Comparison of ENCODE assay signal across 9 mouse cellular contexts in genomic region chr7:34749753-34750152, GRCm38 (mm10).
DNase-seq lines count a peak whose midpoint lies in the region; ATAC-seq and TF ChIP-seq lines count a peak whose summit lies in the region.
"Had no signal": no experiment of that assay in that cellular context is flagged by ENCODE, and none has a peak within 500 bp of the region (broad histone marks: within the 10 kb centered on the region; RNA-seq: fewer than 3 reads in every experiment).

No protein-coding gene starts in this region.

- no peak overlapping the region for H3K4me3 ChIP-seq in forebrain, embryonic 10.5 days
- H3K4me3 ChIP-seq in forebrain, embryonic 15.5 days = no peak overlapping the region
- H3K4me3 ChIP-seq in midbrain, embryonic 11.5 days (ENCODE audit: low read depth, low read length) = no peak overlapping the region
- no peak overlapping the region for H3K4me3 ChIP-seq in midbrain, embryonic 15.5 days
- H3K4me3 ChIP-seq in kidney, adult 2 months (ENCODE audit: insufficient read depth, low read depth, low read length) = no peak overlapping the region
- H3K4me3 ChIP-seq in testis, adult 2 months (ENCODE audit: control insufficient read depth, low read depth, low read length) = no peak overlapping the region

- H3K9me3 ChIP-seq in forebrain, embryonic 10.5 days = peaks cover 3% of the 10 kb centered on the region; the same call in 1 of the 2 replicates
- no peaks in the 10 kb centered on the region for H3K9me3 ChIP-seq in forebrain, embryonic 15.5 days
- no peaks in the 10 kb centered on the region for H3K9me3 ChIP-seq in midbrain, embryonic 11.5 days (ENCODE audit: control insufficient read depth, low read length)
- no peaks in the 10 kb centered on the region for H3K9me3 ChIP-seq in midbrain, embryonic 15.5 days

- intact Hi-C loops in left cerebral cortex, postnatal 14 days (cut with DNase I) = no loop called here

- no peak for TF ChIP-seq POLR2A in kidney, adult 2 months (IDR thresholded peaks at IDR 0.05; ENCODE audit: low read depth, low read length)
- no peak for TF ChIP-seq POLR2A in testis, adult 2 months (IDR thresholded peaks at IDR 0.05; ENCODE audit: control insufficient read depth, low read depth, low read length)

- no peaks in the 10 kb centered on the region for H3K36me3 ChIP-seq in forebrain, embryonic 10.5 days (replicated peaks)
- no peaks in the 10 kb centered on the region for H3K36me3 ChIP-seq in forebrain, embryonic 15.5 days
- H3K36me3 ChIP-seq in midbrain, embryonic 11.5 days (ENCODE audit: control insufficient read depth, insufficient read depth, low read length) = no peaks in the 10 kb centered on the region
- no peaks in the 10 kb centered on the region for H3K36me3 ChIP-seq in midbrain, embryonic 15.5 days (replicated peaks)
- H3K36me3 ChIP-seq in kidney, adult 2 months (ENCODE audit: control insufficient read depth, insufficient read depth, low read length) = no peaks in the 10 kb centered on the region
- no peaks in the 10 kb centered on the region for H3K36me3 ChIP-seq in testis, adult 2 months (ENCODE audit: control insufficient read depth, insufficient read depth, low read length)

- DNase-seq in forebrain, embryonic 10.5 days (ENCODE audit: extremely low spot score, low spot score) = peak; percentile 51
- peak; percentile 93 for DNase-seq in midbrain, embryonic 11.5 days (ENCODE audit: low spot score, missing footprints)
- peak; percentile 38 for DNase-seq in kidney, adult 2 months
- no peak for DNase-seq in left cerebral cortex, postnatal 14 days (ENCODE audit: low spot score in 2 of 2)
- no peak for DNase-seq in cerebellum, adult 11-12 months

- peak overlapping the region; percentile 73 for H3K27ac ChIP-seq in forebrain, embryonic 10.5 days
- no peak overlapping the region for H3K27ac ChIP-seq in forebrain, embryonic 15.5 days (replicated peaks)
- H3K27ac ChIP-seq in midbrain, embryonic 11.5 days (ENCODE audit: low read depth, low read length) = no peak overlapping the region
- no peak overlapping the region for H3K27ac ChIP-seq in midbrain, embryonic 15.5 days
- H3K27ac ChIP-seq in kidney, adult 2 months (ENCODE audit: insufficient read depth, low read depth, low read length) = no peak overlapping the region
- H3K27ac ChIP-seq in testis, adult 2 months (ENCODE audit: control insufficient read depth, insufficient read depth, low read depth, low read length) = no peak overlapping the region

- no peak for ATAC-seq in forebrain, embryonic 15.5 days (replicated peaks)
- ATAC-seq in midbrain, embryonic 11.5 days (ENCODE audit: low FRiP score) = no peak
- ATAC-seq in midbrain, embryonic 15.5 days (replicated peaks) = no peak
- ATAC-seq: Patski had no signal

- H3K4me2 ChIP-seq in forebrain, embryonic 15.5 days (replicated peaks) = no peak overlapping the region
- no peak overlapping the region for H3K4me2 ChIP-seq in midbrain, embryonic 11.5 days
- no peak overlapping the region for H3K4me2 ChIP-seq in midbrain, embryonic 15.5 days

- peaks cover 60% of the 10 kb centered on the region for H3K4me1 ChIP-seq in forebrain, embryonic 10.5 days
- peaks cover 11% of the 10 kb centered on the region for H3K4me1 ChIP-seq in forebrain, embryonic 15.5 days
- 0 out of 2 replicates have a peak, but pooled peaks cover 6% of the 10 kb centered on the region for H3K4me1 ChIP-seq in midbrain, embryonic 11.5 days (ENCODE audit: control insufficient read depth, insufficient read depth, low read length)
- H3K4me1 ChIP-seq in midbrain, embryonic 15.5 days = peaks cover 32% of the 10 kb centered on the region
- H3K4me1 ChIP-seq in kidney, adult 2 months (ENCODE audit: control insufficient read depth, insufficient read depth, low read length) = peaks cover 3% of the 10 kb centered on the region; the same call in 1 of the 2 replicates
- H3K4me1 ChIP-seq in testis, adult 2 months (ENCODE audit: control insufficient read depth, insufficient read depth, low read length) = peaks cover 6% of the 10 kb centered on the region

- 48% methylated on average over 3 of the region's 3 CpGs for WGBS in forebrain, embryonic 10.5 days
- WGBS in forebrain, embryonic 15.5 days = 55% methylated on average over 3 of the region's 3 CpGs
- WGBS in midbrain, embryonic 11.5 days = 39% methylated on average over 3 of the region's 3 CpGs
- 51% methylated on average over 3 of the region's 3 CpGs for WGBS in midbrain, embryonic 15.5 days
- WGBS in kidney, adult 2 months = 65% methylated on average over 3 of the region's 3 CpGs

- peak; percentile 55 for TF ChIP-seq CTCF in kidney, adult 2 months (conservative IDR thresholded peaks at IDR 0.05; ENCODE audit: insufficient read depth, insufficient read length, low read depth, low read length)
- peak; percentile 67; the same call in 1 of the 2 replicates for TF ChIP-seq CTCF in testis, adult 2 months (IDR thresholded peaks at IDR 0.05; ENCODE audit: control insufficient read depth, insufficient read depth, insufficient replicate concordance, low read depth, low read length)

- no peak overlapping the region for H3K9ac ChIP-seq in forebrain, embryonic 15.5 days (replicated peaks)
- H3K9ac ChIP-seq in midbrain, embryonic 11.5 days (ENCODE audit: low read length) = no peak overlapping the region
- no peak overlapping the region for H3K9ac ChIP-seq in midbrain, embryonic 15.5 days

- H3K27me3 ChIP-seq in forebrain, embryonic 10.5 days (ENCODE audit: poor library complexity, severe bottlenecking) = no peaks in the 10 kb centered on the region
- no peaks in the 10 kb centered on the region for H3K27me3 ChIP-seq in forebrain, embryonic 15.5 days
- no peaks in the 10 kb centered on the region for H3K27me3 ChIP-seq in midbrain, embryonic 11.5 days (ENCODE audit: control insufficient read depth, insufficient read depth, low read length)
- no peaks in the 10 kb centered on the region for H3K27me3 ChIP-seq in midbrain, embryonic 15.5 days (replicated peaks)
- no peaks in the 10 kb centered on the region for H3K27me3 ChIP-seq in kidney, adult 2 months (replicated peaks; ENCODE audit: control insufficient read depth, insufficient read depth, low read length)
- no peaks in the 10 kb centered on the region; the same call in 1 of the 2 replicates for H3K27me3 ChIP-seq in testis, adult 2 months (ENCODE audit: control insufficient read depth, insufficient read depth, low read length)
- H3K27me3 ChIP-seq: Patski had no signal

Comparison
In these comparisons a context has a peak if more than half of its experiments do, and no peak if none do; other contexts are left out.
1. DNase-seq: peak in forebrain, embryonic 10.5 days (single experiment), midbrain, embryonic 11.5 days (single experiment) and kidney, adult 2 months (single experiment); none in left cerebral cortex, postnatal 14 days (0 of 2) and cerebellum, adult 11-12 months (single experiment).